Mouse (Mus musculus) heart, postnatal 0 days (tissue): Measurements from ENCODE around the gene Patj.

ENCODE experiments used
- CTCF ChIP-seq: IDR thresholded peaks from 2 replicates; pipeline ENCODE4 v1.5.1; 2016; ENCODE audit warnings: antibody characterized with exemption, control low read depth, low read depth
- EP300 ChIP-seq: IDR thresholded peaks from 2 replicates; pipeline ENCODE4 v1.6.1; 2016; ENCODE audit warnings: antibody characterized with exemption, low read depth

- TF ChIP-seq CTCF = no peak
- TF ChIP-seq EP300 = no peak
Observed at GRCm38 (mm10) chr4:98549491-98549890, 153.9 kb downstream of the Patj start.
